Mouse (Mus musculus): Measurements from ENCODE around the gene Llcfc1. TPM values are rescaled to one million over a fixed set of nuclear protein-coding genes. Genes with fewer than 3 reads are reported as not detected.

The Llcfc1 gene
- polyA plus RNA-seq, 1 experiment: not detected

DNA sequence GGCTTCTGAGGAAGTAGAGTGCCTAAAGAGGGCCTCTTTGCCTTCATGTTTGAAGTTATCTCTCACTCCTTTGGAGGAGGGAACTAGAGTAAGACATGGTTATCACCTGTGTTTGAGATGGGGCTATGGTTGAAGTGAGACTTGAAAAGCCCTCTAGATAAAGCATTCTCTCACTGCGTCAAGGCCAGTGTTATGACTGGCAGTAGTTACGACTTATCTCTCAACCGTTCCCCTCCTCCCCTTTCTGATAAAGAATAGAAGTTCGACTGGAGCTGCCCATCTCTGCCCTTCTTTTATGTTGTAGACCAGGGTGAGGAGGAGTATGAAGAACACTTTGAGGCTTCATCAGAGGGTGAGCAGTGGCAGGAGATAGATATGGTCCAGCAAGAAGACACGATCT is 680 bp downstream of the Llcfc1 start:
- H3K9ac ChIP-seq (ENCODE audit: low read depth, poor library complexity, severe bottlenecking): no peak overlapping the region
- no peaks in the 10 kb centered on the region for H3K36me3 ChIP-seq (ENCODE audit: control insufficient read depth, insufficient read depth, low read length, poor library complexity, severe bottlenecking)
- no peaks in the 10 kb centered on the region for H3K9me3 ChIP-seq (replicated peaks; ENCODE audit: control insufficient read depth, insufficient read depth, low read length, poor library complexity, severe bottlenecking)
- no peak for TF ChIP-seq EP300 (IDR thresholded peaks at IDR 0.05; ENCODE audit: insufficient read depth, low read depth, low read length)
- TF ChIP-seq CTCF (IDR thresholded peaks at IDR 0.05; ENCODE audit: low read depth, low read length): no peak
- TF ChIP-seq POLR2A (IDR thresholded peaks at IDR 0.05; ENCODE audit: insufficient read depth, low read length): no peak
- no peak overlapping the region for H3K27ac ChIP-seq (ENCODE audit: insufficient read depth, low read length)
- peaks cover 1% of the 10 kb centered on the region for H3K4me1 ChIP-seq (ENCODE audit: control insufficient read depth, insufficient read depth, low read length)
- H3K4me3 ChIP-seq (ENCODE audit: low read depth, low read length): no peak overlapping the region
- no peaks in the 10 kb centered on the region for H3K27me3 ChIP-seq (ENCODE audit: control insufficient read depth, insufficient read depth, low read length, poor library complexity, severe bottlenecking)

DNA sequence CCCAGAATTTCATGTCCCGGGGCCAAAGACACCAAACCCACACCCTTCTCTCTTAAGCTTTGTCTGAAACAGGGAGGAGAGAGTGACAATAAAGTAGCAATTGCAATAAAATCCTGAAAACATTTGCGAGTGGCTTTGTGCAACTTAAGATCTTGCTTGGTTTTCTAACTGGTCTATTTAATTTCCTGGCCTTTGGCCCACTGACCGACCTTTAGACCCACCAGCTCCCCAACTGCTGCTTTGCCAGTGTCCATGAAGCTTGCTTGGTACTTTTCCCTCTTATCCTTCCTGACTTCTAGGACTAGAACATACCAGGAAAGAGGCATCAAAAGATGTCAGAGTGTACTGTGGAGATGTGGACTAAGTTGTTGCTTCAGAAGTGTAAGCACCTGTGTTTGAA is 1.4 kb downstream of the Llcfc1 start:
- Histone ChIP-seq H3K9me3 (replicated peaks; ENCODE audit: control insufficient read depth, insufficient read depth, low read length, poor library complexity, severe bottlenecking) (no peaks in the 10 kb centered on the region), H3K4me3 (ENCODE audit: low read depth, low read length) (no peak overlapping the region), H3K9ac (ENCODE audit: low read depth, poor library complexity, severe bottlenecking) (no peak overlapping the region), H3K36me3 (ENCODE audit: control insufficient read depth, insufficient read depth, low read length, poor library complexity, severe bottlenecking) (no peaks in the 10 kb centered on the region), H3K27ac (ENCODE audit: insufficient read depth, low read length) (no peak overlapping the region), H3K4me1 (ENCODE audit: control insufficient read depth, insufficient read depth, low read length) (peaks cover 1% of the 10 kb centered on the region), H3K27me3 (ENCODE audit: control insufficient read depth, insufficient read depth, low read length, poor library complexity, severe bottlenecking) (no peaks in the 10 kb centered on the region)
- TF ChIP-seq CTCF (IDR thresholded peaks at IDR 0.05; ENCODE audit: low read depth, low read length): no peak
- no peak for TF ChIP-seq POLR2A (IDR thresholded peaks at IDR 0.05; ENCODE audit: insufficient read depth, low read length)
- no peak for TF ChIP-seq EP300 (IDR thresholded peaks at IDR 0.05; ENCODE audit: insufficient read depth, low read depth, low read length)

DNA sequence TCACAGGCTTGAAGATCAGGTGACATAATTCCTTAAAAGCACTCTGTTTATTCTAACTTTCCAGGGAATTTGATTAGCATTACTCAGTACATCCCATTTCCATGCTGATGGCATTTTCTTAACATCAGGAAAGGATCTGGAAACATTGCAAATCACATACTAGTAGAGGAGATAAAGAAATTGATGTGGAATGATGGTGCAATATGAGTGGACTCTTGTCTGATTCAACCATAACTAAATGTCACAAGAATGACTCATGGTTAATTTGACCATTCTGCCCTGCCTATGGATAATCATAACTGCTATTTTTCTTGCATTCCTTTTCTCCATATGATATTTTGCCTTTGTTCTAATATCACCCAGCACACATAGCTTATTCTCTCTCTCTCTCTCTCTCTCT is 8.0 kb downstream of the Llcfc1 start:
- Histone ChIP-seq H3K27ac (ENCODE audit: insufficient read depth, low read length) (no peak overlapping the region), H3K4me1 (ENCODE audit: control insufficient read depth, insufficient read depth, low read length) (no peaks in the 10 kb centered on the region), H3K36me3 (ENCODE audit: control insufficient read depth, insufficient read depth, low read length, poor library complexity, severe bottlenecking) (no peaks in the 10 kb centered on the region), H3K9me3 (replicated peaks; ENCODE audit: control insufficient read depth, insufficient read depth, low read length, poor library complexity, severe bottlenecking) (no peaks in the 10 kb centered on the region), H3K4me3 (ENCODE audit: low read depth, low read length) (no peak overlapping the region), H3K9ac (ENCODE audit: low read depth, poor library complexity, severe bottlenecking) (no peak overlapping the region), H3K27me3 (ENCODE audit: control insufficient read depth, insufficient read depth, low read length, poor library complexity, severe bottlenecking) (no peaks in the 10 kb centered on the region)
- TF ChIP-seq POLR2A (IDR thresholded peaks at IDR 0.05; ENCODE audit: insufficient read depth, low read length): no peak
- no peak for TF ChIP-seq EP300 (IDR thresholded peaks at IDR 0.05; ENCODE audit: insufficient read depth, low read depth, low read length)
- TF ChIP-seq CTCF (IDR thresholded peaks at IDR 0.05; ENCODE audit: low read depth, low read length): no peak

DNA sequence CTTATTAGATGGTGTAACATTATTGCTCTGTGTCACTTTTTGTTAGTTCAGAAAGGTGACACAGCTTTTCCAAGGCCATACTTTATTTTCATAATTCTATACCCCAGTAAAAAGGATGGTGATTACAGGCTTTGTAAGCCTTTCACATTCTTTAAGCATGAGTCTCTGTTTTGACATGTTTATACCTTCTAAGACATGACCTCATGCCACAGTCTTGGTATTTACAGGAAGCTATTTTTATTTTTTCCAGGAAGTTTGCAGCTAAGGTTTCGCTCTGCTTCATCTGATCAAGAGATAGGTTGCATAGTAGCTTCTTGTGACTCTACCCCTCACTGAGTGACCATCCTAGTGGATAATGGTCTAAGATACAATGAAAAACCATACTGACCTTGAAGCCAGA is 10.2 kb downstream of the Llcfc1 start:
- Histone ChIP-seq H3K27ac (ENCODE audit: insufficient read depth, low read length) (no peak overlapping the region), H3K4me1 (ENCODE audit: control insufficient read depth, insufficient read depth, low read length) (no peaks in the 10 kb centered on the region), H3K27me3 (ENCODE audit: control insufficient read depth, insufficient read depth, low read length, poor library complexity, severe bottlenecking) (no peaks in the 10 kb centered on the region), H3K36me3 (ENCODE audit: control insufficient read depth, insufficient read depth, low read length, poor library complexity, severe bottlenecking) (no peaks in the 10 kb centered on the region), H3K4me3 (ENCODE audit: low read depth, low read length) (no peak overlapping the region), H3K9me3 (replicated peaks; ENCODE audit: control insufficient read depth, insufficient read depth, low read length, poor library complexity, severe bottlenecking) (no peaks in the 10 kb centered on the region), H3K9ac (ENCODE audit: low read depth, poor library complexity, severe bottlenecking) (no peak overlapping the region)
- TF ChIP-seq CTCF (IDR thresholded peaks at IDR 0.05; ENCODE audit: low read depth, low read length) (no peak), EP300 (IDR thresholded peaks at IDR 0.05; ENCODE audit: insufficient read depth, low read depth, low read length) (no peak), POLR2A (IDR thresholded peaks at IDR 0.05; ENCODE audit: insufficient read depth, low read length) (no peak)

DNA sequence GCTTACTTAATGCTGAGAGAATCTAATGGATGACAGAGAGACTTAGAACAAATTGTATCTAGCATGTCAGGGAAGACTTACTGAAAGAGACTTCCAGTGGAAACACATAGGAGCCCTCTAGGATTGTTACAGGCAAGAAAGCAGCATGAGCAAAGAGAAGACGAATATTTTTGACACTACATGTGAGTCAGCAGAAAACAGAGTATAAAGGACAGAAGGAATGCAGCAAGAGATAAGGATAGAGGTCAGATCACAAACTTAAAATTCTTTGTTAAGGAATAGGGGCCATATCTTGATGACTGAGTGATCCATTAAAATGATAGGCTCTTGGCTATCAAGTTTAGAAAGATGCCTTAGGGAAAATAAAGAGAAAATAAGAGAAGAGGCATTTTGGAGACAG is 17.0 kb downstream of the Llcfc1 start:
- Histone ChIP-seq H3K4me1 (ENCODE audit: control insufficient read depth, insufficient read depth, low read length) (no peaks in the 10 kb centered on the region), H3K27me3 (ENCODE audit: control insufficient read depth, insufficient read depth, low read length, poor library complexity, severe bottlenecking) (0 out of 2 replicates have a peak, but pooled peaks cover 1% of the 10 kb centered on the region), H3K9me3 (replicated peaks; ENCODE audit: control insufficient read depth, insufficient read depth, low read length, poor library complexity, severe bottlenecking) (no peaks in the 10 kb centered on the region), H3K9ac (ENCODE audit: low read depth, poor library complexity, severe bottlenecking) (no peak overlapping the region), H3K27ac (ENCODE audit: insufficient read depth, low read length) (no peak overlapping the region), H3K4me3 (ENCODE audit: low read depth, low read length) (no peak overlapping the region), H3K36me3 (ENCODE audit: control insufficient read depth, insufficient read depth, low read length, poor library complexity, severe bottlenecking) (no peaks in the 10 kb centered on the region)
- no peak for TF ChIP-seq POLR2A (IDR thresholded peaks at IDR 0.05; ENCODE audit: insufficient read depth, low read length)
- TF ChIP-seq CTCF (IDR thresholded peaks at IDR 0.05; ENCODE audit: low read depth, low read length): no peak
- TF ChIP-seq EP300 (IDR thresholded peaks at IDR 0.05; ENCODE audit: insufficient read depth, low read depth, low read length): no peak

DNA sequence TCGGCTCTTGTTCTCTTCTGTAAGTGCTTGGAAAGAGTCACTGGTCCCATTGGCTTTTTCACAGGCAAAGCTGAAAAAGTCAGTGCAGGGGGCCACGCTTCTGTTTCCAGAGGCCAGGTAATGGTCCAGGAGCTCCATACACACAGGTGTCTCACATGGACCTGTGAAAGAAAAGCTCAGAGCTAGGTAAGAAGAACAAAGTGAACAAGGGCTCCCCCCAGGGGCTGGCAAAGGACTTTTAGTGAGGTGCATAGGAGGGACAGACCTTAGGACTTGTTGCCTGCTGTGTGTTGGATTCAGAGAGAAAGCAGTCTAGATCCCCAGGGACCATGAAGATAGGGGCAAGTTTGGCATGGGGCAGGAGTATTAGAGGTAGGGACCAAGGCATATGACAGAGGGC is 18.7 kb downstream of the Llcfc1 start:
- Histone ChIP-seq H3K36me3 (ENCODE audit: control insufficient read depth, insufficient read depth, low read length, poor library complexity, severe bottlenecking) (no peaks in the 10 kb centered on the region), H3K27ac (ENCODE audit: insufficient read depth, low read length) (no peak overlapping the region), H3K27me3 (ENCODE audit: control insufficient read depth, insufficient read depth, low read length, poor library complexity, severe bottlenecking) (0 out of 2 replicates have a peak, but pooled peaks cover 1% of the 10 kb centered on the region), H3K4me1 (ENCODE audit: control insufficient read depth, insufficient read depth, low read length) (no peaks in the 10 kb centered on the region), H3K9ac (ENCODE audit: low read depth, poor library complexity, severe bottlenecking) (no peak overlapping the region), H3K4me3 (ENCODE audit: low read depth, low read length) (no peak overlapping the region), H3K9me3 (replicated peaks; ENCODE audit: control insufficient read depth, insufficient read depth, low read length, poor library complexity, severe bottlenecking) (no peaks in the 10 kb centered on the region)
- peak; percentile 1 for TF ChIP-seq CTCF (IDR thresholded peaks at IDR 0.05; ENCODE audit: low read depth, low read length)
- no peak for TF ChIP-seq POLR2A (IDR thresholded peaks at IDR 0.05; ENCODE audit: insufficient read depth, low read length)
